Mouse (Mus musculus): ENCODE results near the gene Pdp2. TPM values are rescaled to one million over a fixed set of nuclear protein-coding genes. Genes with fewer than 3 reads are reported as not detected.

Gene Pdp2
- polyA plus RNA-seq (2011; ENCODE audit: insufficient read depth, insufficient read length, low replicate concordance, missing spikeins) = 2.5 and 2.6 TPM in 2 replicates

DNA sequence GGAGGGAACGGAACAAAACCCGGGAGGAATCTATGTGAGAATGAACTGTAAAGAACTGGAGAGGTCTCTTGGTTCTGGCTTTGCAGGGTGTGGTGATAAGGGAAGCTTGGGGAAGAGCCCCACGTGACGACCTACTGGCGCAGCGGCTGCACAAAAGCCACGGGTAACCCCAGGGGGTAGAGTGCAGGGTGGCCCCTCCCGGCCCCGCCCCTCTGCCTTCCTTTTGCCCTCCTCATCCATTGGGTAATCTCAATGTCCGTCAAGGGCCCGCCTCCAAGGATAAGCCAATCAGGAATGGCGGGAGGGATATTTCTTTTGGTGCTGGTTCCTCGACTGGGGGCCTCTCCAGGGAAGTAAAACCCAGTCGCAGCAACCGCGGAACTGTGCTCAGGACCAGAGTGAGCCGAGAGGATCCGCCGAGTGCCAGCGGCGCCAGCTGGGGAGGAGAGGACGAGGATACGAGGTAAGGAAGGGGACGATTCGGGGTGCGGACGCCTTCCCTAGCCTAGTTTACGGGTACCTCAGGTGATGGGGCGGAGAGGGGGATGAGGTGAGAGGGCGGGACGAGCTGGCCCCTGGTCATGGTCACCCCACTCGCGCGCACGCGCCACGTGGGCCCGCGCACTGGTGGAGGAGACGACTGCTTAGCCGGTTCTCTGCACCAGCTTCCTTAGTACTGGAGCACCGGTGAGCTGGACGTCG lies at the start of gene Pdp2:
Pdp2 (plus strand) TSS at position 319 of the 702 bp plus-strand sequence.
- no peaks in the 10 kb centered on the region for H3K4me1 ChIP-seq (ENCODE audit: control insufficient read depth, insufficient read depth, low read length)
- H3K4me3 ChIP-seq (replicated peaks; ENCODE audit: control insufficient read depth, low read depth, low read length) = peak within 1 kb of the TSS; percentile 74
- TF ChIP-seq CTCF (IDR thresholded peaks at IDR 0.05; ENCODE audit: control insufficient read depth, insufficient read depth, low read length) = no peak
- TF ChIP-seq POLR2A (IDR thresholded peaks at IDR 0.05; ENCODE audit: borderline replicate concordance, control insufficient read depth, low read depth, low read length) = peak; percentile 76; the same call in 1 of the 2 replicates
- peak within 1 kb of the TSS; percentile 56 for H3K27ac ChIP-seq (ENCODE audit: control insufficient read depth, insufficient read depth, low read depth, low read length, poor library complexity)
- WGBS = under 1% methylated on average over 44 of the region's 44 CpGs

DNA sequence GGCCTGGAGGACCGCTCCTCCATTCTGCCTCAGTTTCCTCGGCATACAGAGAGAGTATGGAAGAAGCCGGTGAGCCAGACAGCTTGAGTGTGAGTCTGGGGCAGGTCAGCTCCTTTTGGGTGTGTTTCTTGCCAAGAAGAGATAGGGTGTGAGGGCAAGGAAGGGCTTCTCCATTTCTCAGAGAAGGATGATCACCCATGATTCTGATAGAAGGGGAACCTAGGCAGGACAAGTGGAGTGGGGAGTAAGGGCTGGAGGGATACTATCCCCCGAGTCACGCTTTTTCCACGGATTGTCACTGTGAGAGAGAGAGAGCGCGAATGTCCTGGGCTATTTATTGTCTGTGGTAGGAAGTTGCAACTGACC lies 49.8 kb upstream of the Pdp2 start:
- Histone ChIP-seq H3K4me1 (ENCODE audit: control insufficient read depth, insufficient read depth, low read length) (no peaks in the 10 kb centered on the region), H3K4me3 (replicated peaks; ENCODE audit: control insufficient read depth, low read depth, low read length) (no peak overlapping the region), H3K27ac (ENCODE audit: control insufficient read depth, insufficient read depth, low read depth, low read length, poor library complexity) (no peak overlapping the region)
- TF ChIP-seq POLR2A (IDR thresholded peaks at IDR 0.05; ENCODE audit: borderline replicate concordance, control insufficient read depth, low read depth, low read length) (no peak), CTCF (IDR thresholded peaks at IDR 0.05; ENCODE audit: control insufficient read depth, insufficient read depth, low read length) (no peak)
- WGBS = 9% methylated on average over 8 of the region's 8 CpGs

DNA sequence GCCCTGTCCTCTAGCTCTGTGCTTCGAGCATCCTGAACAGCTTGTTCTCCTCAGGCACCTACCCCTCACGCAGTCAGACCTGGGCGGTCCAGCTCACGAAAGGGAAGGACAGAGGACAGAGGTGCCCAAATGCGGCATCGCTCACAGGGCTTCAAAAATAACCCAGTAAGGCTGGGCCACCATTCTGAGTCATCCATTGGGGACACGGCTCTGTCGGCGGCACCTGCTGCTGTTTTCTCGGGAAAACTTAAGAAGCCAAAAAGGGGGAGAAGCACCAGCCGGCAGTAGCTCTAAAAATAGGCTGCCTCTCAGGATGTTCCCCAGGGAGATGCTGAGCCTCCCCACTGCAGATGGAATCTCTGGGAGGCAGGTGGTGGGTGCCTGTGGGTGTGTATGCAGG lies 49.1 kb upstream of the Pdp2 start:
- Histone ChIP-seq H3K4me3 (replicated peaks; ENCODE audit: control insufficient read depth, low read depth, low read length) (no peak overlapping the region), H3K4me1 (ENCODE audit: control insufficient read depth, insufficient read depth, low read length) (no peaks in the 10 kb centered on the region), H3K27ac (ENCODE audit: control insufficient read depth, insufficient read depth, low read depth, low read length, poor library complexity) (no peak overlapping the region)
- 25% methylated on average over 11 of the region's 11 CpGs for WGBS
- no peak for TF ChIP-seq POLR2A (IDR thresholded peaks at IDR 0.05; ENCODE audit: borderline replicate concordance, control insufficient read depth, low read depth, low read length)
- TF ChIP-seq CTCF (IDR thresholded peaks at IDR 0.05; ENCODE audit: control insufficient read depth, insufficient read depth, low read length) = no peak

DNA sequence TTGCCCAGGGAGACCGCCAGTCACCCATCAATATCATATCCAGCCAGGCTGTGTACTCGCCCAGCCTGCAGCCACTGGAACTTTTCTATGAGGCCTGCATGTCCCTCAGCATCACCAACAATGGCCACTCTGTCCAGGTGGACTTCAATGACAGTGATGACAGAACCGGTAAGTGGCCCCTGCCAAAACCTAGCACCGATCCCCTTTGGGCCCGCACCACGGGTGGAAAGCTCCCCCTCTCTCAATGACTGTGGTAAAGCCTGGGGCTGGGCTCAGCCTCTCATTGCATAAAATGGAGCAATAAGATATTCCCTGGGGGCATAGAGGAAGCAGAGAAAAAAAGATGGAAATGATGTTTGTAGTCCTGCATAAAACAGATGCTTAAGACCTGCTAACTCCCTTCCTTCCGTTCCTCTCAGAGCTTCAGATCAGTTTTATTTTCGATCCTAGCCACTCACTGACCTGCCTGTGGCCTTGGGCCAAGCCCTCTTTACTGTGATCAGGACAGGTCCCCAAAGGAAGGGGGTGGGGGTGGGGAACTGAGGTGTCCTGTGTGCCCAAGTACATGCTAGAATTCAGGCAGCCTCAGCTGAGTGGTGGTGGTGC lies 47.7 kb upstream of the Pdp2 start:
- Histone ChIP-seq H3K27ac (ENCODE audit: control insufficient read depth, insufficient read depth, low read depth, low read length, poor library complexity) (no peak overlapping the region), H3K4me3 (replicated peaks; ENCODE audit: control insufficient read depth, low read depth, low read length) (no peak overlapping the region), H3K4me1 (ENCODE audit: control insufficient read depth, insufficient read depth, low read length) (no peaks in the 10 kb centered on the region)
- 83% methylated on average over 8 of the region's 8 CpGs for WGBS
- TF ChIP-seq CTCF (IDR thresholded peaks at IDR 0.05; ENCODE audit: control insufficient read depth, insufficient read depth, low read length) = no peak
- no peak for TF ChIP-seq POLR2A (IDR thresholded peaks at IDR 0.05; ENCODE audit: borderline replicate concordance, control insufficient read depth, low read depth, low read length)

DNA sequence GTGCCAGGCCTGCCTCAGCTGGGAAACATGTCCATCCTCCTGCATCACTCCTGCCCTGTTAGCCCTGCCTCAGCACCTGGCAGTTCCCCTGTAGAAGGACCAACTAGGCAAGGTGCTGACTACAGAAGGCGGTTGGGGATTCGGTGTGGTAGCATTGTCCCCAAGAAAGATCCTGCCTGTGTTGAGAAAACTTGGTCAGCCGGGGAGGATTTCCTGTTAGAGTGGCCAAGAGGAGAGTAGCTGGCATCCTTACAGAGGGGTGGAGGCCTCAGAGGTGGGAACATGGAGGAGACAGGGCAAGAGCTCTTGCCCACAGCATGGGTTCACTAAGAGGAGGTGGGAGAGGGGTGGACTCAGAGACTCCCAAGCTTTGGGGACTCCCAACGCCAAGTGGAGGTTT lies 36.1 kb upstream of the Pdp2 start:
- no peak for TF ChIP-seq POLR2A (IDR thresholded peaks at IDR 0.05; ENCODE audit: borderline replicate concordance, control insufficient read depth, low read depth, low read length)
- TF ChIP-seq CTCF (IDR thresholded peaks at IDR 0.05; ENCODE audit: control insufficient read depth, insufficient read depth, low read length) = no peak
- H3K4me1 ChIP-seq (ENCODE audit: control insufficient read depth, insufficient read depth, low read length) = no peaks in the 10 kb centered on the region
- H3K4me3 ChIP-seq (replicated peaks; ENCODE audit: control insufficient read depth, low read depth, low read length) = no peak overlapping the region
- 64% methylated on average over 4 of the region's 4 CpGs for WGBS
- no peak overlapping the region; the same call in 1 of the 2 replicates for H3K27ac ChIP-seq (ENCODE audit: control insufficient read depth, insufficient read depth, low read depth, low read length, poor library complexity)

DNA sequence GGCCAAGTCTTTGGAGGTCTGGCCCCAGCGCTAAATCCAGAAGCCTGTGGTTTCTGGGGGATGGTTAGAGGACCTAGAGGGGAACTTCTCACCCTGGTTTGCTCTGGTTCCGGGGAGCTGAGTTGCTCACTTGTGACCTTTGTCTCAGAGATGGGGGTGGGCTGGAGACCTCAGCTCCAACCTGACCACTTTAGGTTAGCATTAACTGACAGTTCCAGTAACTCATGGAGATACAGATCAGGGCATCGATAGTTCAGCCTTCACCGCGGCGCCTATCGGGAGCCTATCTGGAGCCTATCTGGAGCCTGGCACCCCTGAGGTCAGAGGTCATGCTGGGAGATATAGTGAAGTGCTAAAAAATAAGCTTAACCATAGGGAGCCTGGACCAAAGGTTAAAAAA lies 34.0 kb upstream of the Pdp2 start:
- Histone ChIP-seq H3K27ac (ENCODE audit: control insufficient read depth, insufficient read depth, low read depth, low read length, poor library complexity) (no peak overlapping the region), H3K4me3 (replicated peaks; ENCODE audit: control insufficient read depth, low read depth, low read length) (no peak overlapping the region), H3K4me1 (ENCODE audit: control insufficient read depth, insufficient read depth, low read length) (no peaks in the 10 kb centered on the region)
- TF ChIP-seq POLR2A (IDR thresholded peaks at IDR 0.05; ENCODE audit: borderline replicate concordance, control insufficient read depth, low read depth, low read length) (no peak), CTCF (IDR thresholded peaks at IDR 0.05; ENCODE audit: control insufficient read depth, insufficient read depth, low read length) (no peak)
- WGBS = 67% methylated on average over 7 of the region's 7 CpGs

DNA sequence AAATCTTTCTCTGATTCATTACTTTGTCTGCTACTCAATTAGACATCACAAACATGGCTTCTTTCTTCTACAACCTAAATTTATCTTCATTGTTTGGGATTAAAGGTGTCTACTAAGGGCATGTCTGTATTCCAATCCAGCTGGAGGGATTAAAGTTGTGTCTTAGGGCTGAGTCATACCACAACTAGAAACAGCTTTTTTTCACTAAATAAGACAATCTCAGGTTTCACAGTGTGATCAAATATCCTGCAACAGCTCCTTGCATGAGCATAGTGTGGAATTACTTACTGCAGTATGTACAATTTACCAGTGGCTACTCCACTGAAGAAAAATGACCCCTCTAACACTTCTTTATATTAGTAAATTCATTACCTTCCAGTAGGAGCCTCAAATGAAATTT lies 30.5 kb upstream of the Pdp2 start:
- TF ChIP-seq CTCF (IDR thresholded peaks at IDR 0.05; ENCODE audit: control insufficient read depth, insufficient read depth, low read length) (no peak), POLR2A (IDR thresholded peaks at IDR 0.05; ENCODE audit: borderline replicate concordance, control insufficient read depth, low read depth, low read length) (no peak)
- H3K4me1 ChIP-seq (ENCODE audit: control insufficient read depth, insufficient read depth, low read length) = no peaks in the 10 kb centered on the region
- H3K4me3 ChIP-seq (replicated peaks; ENCODE audit: control insufficient read depth, low read depth, low read length) = no peak overlapping the region
- no peak overlapping the region for H3K27ac ChIP-seq (ENCODE audit: control insufficient read depth, insufficient read depth, low read depth, low read length, poor library complexity)

DNA sequence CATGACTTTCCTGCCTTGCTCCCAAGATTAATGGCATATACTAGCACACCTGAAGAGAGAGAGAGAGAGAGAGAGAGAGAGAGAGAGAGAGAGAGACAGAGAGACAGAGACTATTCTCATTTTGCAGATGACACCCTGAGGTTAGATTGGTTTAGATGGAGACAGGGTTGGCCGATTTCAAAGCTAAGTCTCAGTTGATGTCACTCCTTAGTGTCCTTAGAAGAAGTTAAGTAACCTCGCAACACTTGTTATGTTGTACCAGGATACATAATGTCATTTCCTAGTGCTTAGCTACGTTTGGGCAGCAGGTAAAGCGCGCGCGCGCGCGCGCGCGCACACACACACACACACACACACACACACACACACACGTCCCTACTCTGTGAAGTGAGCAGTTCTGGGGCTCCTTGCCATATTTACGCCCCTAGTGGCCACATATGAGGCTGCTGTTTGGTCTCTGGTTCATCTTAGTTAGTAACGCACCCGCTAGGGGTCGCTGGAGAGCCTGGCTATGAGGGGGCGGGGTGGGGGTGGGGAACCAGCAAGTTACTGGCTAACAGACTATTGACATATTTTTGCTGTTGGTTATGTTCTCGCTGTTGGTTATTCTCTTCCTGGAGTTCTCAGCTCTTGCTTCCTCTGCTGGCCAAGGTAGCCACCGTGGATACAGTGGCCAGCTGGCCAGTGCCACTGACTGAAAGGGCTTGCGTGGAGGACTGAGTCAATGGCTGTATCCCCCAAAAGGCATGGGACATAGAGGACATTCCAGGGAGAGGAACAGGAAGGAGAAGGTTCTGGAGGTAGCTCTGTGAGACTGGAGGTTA lies 26.4 kb upstream of the Pdp2 start:
- H3K27ac ChIP-seq (ENCODE audit: control insufficient read depth, insufficient read depth, low read depth, low read length, poor library complexity) = no peak overlapping the region
- TF ChIP-seq POLR2A (IDR thresholded peaks at IDR 0.05; ENCODE audit: borderline replicate concordance, control insufficient read depth, low read depth, low read length) (no peak), CTCF (IDR thresholded peaks at IDR 0.05; ENCODE audit: control insufficient read depth, insufficient read depth, low read length) (peak; percentile 78)

More for the DNA sequence above, 26.4 kb upstream of the Pdp2 start:
- Histone ChIP-seq H3K4me3 (replicated peaks; ENCODE audit: control insufficient read depth, low read depth, low read length) (no peak overlapping the region), H3K4me1 (ENCODE audit: control insufficient read depth, insufficient read depth, low read length) (no peaks in the 10 kb centered on the region)
- WGBS = 11% methylated on average over 22 of the region's 22 CpGs
